Mouse (Mus musculus): ENCODE data around the gene Tm4sf5. TPM values are rescaled to one million over a fixed set of nuclear protein-coding genes. Genes with fewer than 3 reads are reported as not detected.
"Not testable (repeated sequence)": the region's sequence is repeated elsewhere in the genome, so short reads cannot be mapped to it uniquely, and the experiment has no call there.

Gene Tm4sf5
- polyA plus RNA-seq (2017; shearing (Covaris generic)): 1 to 10 TPM; 1.5 to 3.7 TPM

- ATAC-seq: no peak
Observed at GRCm38 (mm10) chr11:70504970-70505369, at the start of gene Tm4sf5. Gene Tm4sf5 (plus strand): TSS chr11:70505244.

- ATAC-seq: no peak
Observed at GRCm38 (mm10) chr11:70458688-70459600, 46.1 kb upstream of the Tm4sf5 start, which contains the start of gene Zmynd15. Gene Zmynd15 (plus strand): TSS chr11:70459433.

- no peak for ATAC-seq
Observed at GRCm38 (mm10) chr11:70459601-70460101, 45.4 kb upstream of the Tm4sf5 start, which contains the start of gene Cxcl16. Gene Cxcl16 (minus strand): TSS chr11:70459984.

- no peak for ATAC-seq
Observed at GRCm38 (mm10) chr11:70463970-70464369, 41.1 kb upstream of the Tm4sf5 start.

- ATAC-seq: no peak
Observed at GRCm38 (mm10) chr11:70465211-70465610, 39.8 kb upstream of the Tm4sf5 start.

GRCm38 (mm10) chr11:70465824-70466223 is 39.2 kb upstream of the Tm4sf5 start:
- no peak for ATAC-seq

- no peak for ATAC-seq
Observed at GRCm38 (mm10) chr11:70467902-70468619, 37.0 kb upstream of the Tm4sf5 start.

GRCm38 (mm10) chr11:70469764-70470163 is 35.3 kb upstream of the Tm4sf5 start:
- no peak for ATAC-seq

GRCm38 (mm10) chr11:70472716-70473115 is 32.3 kb upstream of the Tm4sf5 start:
- ATAC-seq: no peak

- not testable (repeated sequence) for ATAC-seq
Observed at GRCm38 (mm10) chr11:70473291-70473690, 31.8 kb upstream of the Tm4sf5 start.

- ATAC-seq: no peak
Observed at GRCm38 (mm10) chr11:70474872-70475534, 30.0 kb upstream of the Tm4sf5 start.

GRCm38 (mm10) chr11:70485498-70485897 is 19.5 kb upstream of the Tm4sf5 start:
- ATAC-seq: no peak

GRCm38 (mm10) chr11:70487816-70488215 is 17.2 kb upstream of the Tm4sf5 start:
- ATAC-seq: no peak

- ATAC-seq: no peak
Observed at GRCm38 (mm10) chr11:70489138-70489537, 15.9 kb upstream of the Tm4sf5 start.

- ATAC-seq: no peak
Observed at GRCm38 (mm10) chr11:70489684-70490083, 15.4 kb upstream of the Tm4sf5 start.

- ATAC-seq: no peak
Observed at GRCm38 (mm10) chr11:70499566-70500475, 5.2 kb upstream of the Tm4sf5 start.

- no peak for ATAC-seq
Observed at GRCm38 (mm10) chr11:70500476-70500812, 4.6 kb upstream of the Tm4sf5 start.

GRCm38 (mm10) chr11:70502018-70502417 is 3.0 kb upstream of the Tm4sf5 start:
- no peak for ATAC-seq

- no peak for ATAC-seq
Observed at GRCm38 (mm10) chr11:70506385-70506784, 1.3 kb downstream of the Tm4sf5 start.

- ATAC-seq: no peak
Observed at GRCm38 (mm10) chr11:70506962-70507515, 2.0 kb downstream of the Tm4sf5 start.
